Mouse (Mus musculus) stomach, postnatal 0 days (tissue): Measurements from ENCODE around the gene Psme2.

ENCODE experiments used
- CTCF ChIP-seq: IDR thresholded peaks from 2 replicates; pipeline ENCODE4 v1.5.1; 2016; ENCODE audit warnings: antibody characterized with exemption, low read depth, mild to moderate bottlenecking, moderate library complexity
- EP300 ChIP-seq: optimal IDR thresholded peaks from 2 replicates; pipeline ENCODE3; 2016; ENCODE audit warnings: antibody characterized with exemption

GRCm38 (mm10) chr14:55589271-55589670 is 1.6 kb downstream of the Psme2 start:
- no peak for TF ChIP-seq CTCF
- no peak for TF ChIP-seq EP300
